Mouse (Mus musculus) embryonic facial prominence, embryonic 12.5 days (tissue): ENCODE results near the gene Glyat. TPM values are rescaled to one million over a fixed set of nuclear protein-coding genes. Genes with fewer than 3 reads are reported as not detected.

Source experiments
- ATAC-seq: fragments of 200-750 bp; cut with Nextera tagmentation; 2 replicates; pipeline ENCODE4 v1.8.0; 2017; ENCODE audit not compliant: insufficient number of reproducible peaks, insufficient read depth, low FRiP score, low TSS enrichment
- H3K27ac ChIP-seq: fragments of 300-500 bp; sonication (generic); 2 replicates; pipeline ENCODE4 v1.5.1; 2016; ENCODE audit warnings: mild to moderate bottlenecking
- H3K27me3 ChIP-seq: fragments of 300-500 bp; sonication (generic); 2 replicates; pipeline ENCODE4 v1.6.1; 2016; ENCODE audit warnings: mild to moderate bottlenecking, moderate library complexity
- H3K36me3 ChIP-seq: fragments of 300-500 bp; sonication (generic); 2 replicates; pipeline ENCODE4 v1.6.1; 2016; ENCODE audit warnings: mild to moderate bottlenecking
- H3K4me1 ChIP-seq: fragments of 300-500 bp; sonication (generic); 2 replicates; pipeline ENCODE4 v1.6.1; 2016
- H3K4me2 ChIP-seq: fragments of 300-500 bp; sonication (generic); replicated peaks from 2 replicates; pipeline ENCODE4 v1.6.1; 2016; ENCODE audit warnings: mild to moderate bottlenecking, moderate library complexity
- H3K4me3 ChIP-seq: fragments of 300-500 bp; sonication (generic); 2 replicates; pipeline ENCODE4 v1.5.1; 2016; ENCODE audit warnings: mild to moderate bottlenecking
- H3K9ac ChIP-seq: fragments of 300-500 bp; sonication (generic); 2 replicates; pipeline ENCODE4 v1.6.1; 2016; ENCODE audit warnings: mild to moderate bottlenecking, moderate library complexity
- H3K9me3 ChIP-seq: fragments of 300-500 bp; sonication (generic); 2 replicates; pipeline ENCODE4 v1.6.1; 2016; ENCODE audit warnings: mild to moderate bottlenecking, moderate library complexity
- WGBS: fragments of 180-500 bp; shearing (Covaris S2); methylation state at CpG from one replicate; pipeline ENCODE4 v1.1.7; 2016; 5-methylcytosine and 5-hydroxymethylcytosine counted together
- polyA plus RNA-seq: library from polyadenylated mRNA; unstranded; fragments of >200 nt; fragmentation: Nextera tagmentation; extraction: Ambion mirVana; gene quantifications from 2 replicates; pipeline ENCODE4 v1.2.1, GENCODE M21; 2016

Gene Glyat
- polyA plus RNA-seq, 1 experiment from 2014 or later: not detected

- Histone ChIP-seq H3K9ac (no peak within 1 kb of the TSS), H3K9me3 (no peaks in the 10 kb centered on the region), H3K27me3 (no peaks in the 10 kb centered on the region), H3K4me1 (no peaks in the 10 kb centered on the region), H3K4me2 (no peak within 1 kb of the TSS), H3K4me3 (no peak within 1 kb of the TSS), H3K27ac (no peak within 1 kb of the TSS), H3K36me3 (no peaks in the 10 kb centered on the region)
- WGBS: 76% methylated on average over 3 of the region's 3 CpGs
- ATAC-seq: no peak
These were observed 62.5 kb downstream of the Glyat start, which contains the start of gene Keg1 for GRCm38 (mm10) chr19:12695590-12695989. TSS of gene Keg1 (plus strand) at chr19:12695786.

- Histone ChIP-seq H3K9ac (no peak overlapping the region), H3K27ac (no peak overlapping the region), H3K4me2 (no peak overlapping the region), H3K36me3 (no peaks in the 10 kb centered on the region), H3K9me3 (no peaks in the 10 kb centered on the region), H3K27me3 (no peaks in the 10 kb centered on the region), H3K4me3 (no peak overlapping the region), H3K4me1 (no peaks in the 10 kb centered on the region)
- no peak for ATAC-seq
These were observed 63.1 kb downstream of the Glyat start for GRCm38 (mm10) chr19:12696221-12696620.

Other genes starting within 250 kb of the Glyat start
- gene Olfr1440, start 246.0 kb upstream of the Glyat start, polyA plus RNA-seq: not detected in 2 replicates
- not detected in 2 replicates for gene Olfr1441, start 215.9 kb upstream of the Glyat start, polyA plus RNA-seq
- not detected in 2 replicates for gene Pfpl, start 205.4 kb upstream of the Glyat start, polyA plus RNA-seq
- gene Mpeg1, start 172.5 kb upstream of the Glyat start, polyA plus RNA-seq: 0.41 and 0.49 TPM in 2 replicates
- 10.9 and 13.2 TPM in 2 replicates for gene Dtx4, start 131.9 kb upstream of the Glyat start, polyA plus RNA-seq
- 21.6 and 23.4 TPM in 2 replicates for gene Fam111a, start 87.6 kb upstream of the Glyat start, polyA plus RNA-seq
- 0.06 and 0.10 TPM in 2 replicates for gene Gm4952, start 33.3 kb upstream of the Glyat start, polyA plus RNA-seq
- gene Olfr1442, start 37.1 kb downstream of the Glyat start, polyA plus RNA-seq: not detected in 2 replicates
- gene Olfr1443, start 44.8 kb downstream of the Glyat start, polyA plus RNA-seq: not detected in 2 replicates
- not detected in 2 replicates for gene Keg1, start 62.5 kb downstream of the Glyat start, polyA plus RNA-seq
- gene Cntf, start 132.3 kb downstream of the Glyat start, polyA plus RNA-seq: 2.2 and 2.7 TPM in 2 replicates
- 17.0 and 18.5 TPM in 2 replicates for gene Zfp91, start 162.8 kb downstream of the Glyat start, polyA plus RNA-seq
- 1.1 and 1.3 TPM in 2 replicates for gene Lpxn, start 162.9 kb downstream of the Glyat start, polyA plus RNA-seq
- gene Gm5244, start 213.4 kb downstream of the Glyat start, polyA plus RNA-seq: not detected in 2 replicates
- not detected in 2 replicates for gene Olfr1444, start 224.0 kb downstream of the Glyat start, polyA plus RNA-seq